Mouse (Mus musculus) right cerebral cortex, adult 18-20 months (tissue): ENCODE results near the gene Hgd.

Experiments used
- DNase-seq: peaks from one replicate; pipeline ENCODE4 v3.0.0; 2022; ENCODE audit warnings: mixed read lengths

Gene Hgd

GRCm38 (mm10) chr16:37579994-37580393 is at the start of gene Hgd:
Hgd (plus strand) TSS chr16:37580153.
- no peak for DNase-seq

GRCm38 (mm10) chr16:37530170-37530569 is 49.8 kb upstream of the Hgd start:
- no peak for DNase-seq

- no peak for DNase-seq
Observed at GRCm38 (mm10) chr16:37532046-37532445, 47.9 kb upstream of the Hgd start.

- no peak for DNase-seq
Observed at GRCm38 (mm10) chr16:37533369-37534068, 46.4 kb upstream of the Hgd start.

- no peak for DNase-seq
Observed at GRCm38 (mm10) chr16:37539240-37539610, 40.7 kb upstream of the Hgd start.

- peak; percentile 99 for DNase-seq
Observed at GRCm38 (mm10) chr16:37539611-37540580, 40.1 kb upstream of the Hgd start, which contains the start of the genes Gtf2e1 and Rabl3. Gtf2e1 (minus strand) TSS chr16:37539789. Rabl3 (plus strand) TSS chr16:37539885.

GRCm38 (mm10) chr16:37540776-37541175 is 39.2 kb upstream of the Hgd start:
- no peak for DNase-seq

GRCm38 (mm10) chr16:37546312-37546711 is 33.6 kb upstream of the Hgd start:
- no peak for DNase-seq

- no peak for DNase-seq
Observed at GRCm38 (mm10) chr16:37550266-37550665, 29.7 kb upstream of the Hgd start.

GRCm38 (mm10) chr16:37550981-37551380 is 29.0 kb upstream of the Hgd start:
- DNase-seq, result no peak

GRCm38 (mm10) chr16:37552824-37553223 is 27.1 kb upstream of the Hgd start:
- DNase-seq, result no peak

- no peak for DNase-seq
Observed at GRCm38 (mm10) chr16:37562414-37562813, 17.5 kb upstream of the Hgd start.

GRCm38 (mm10) chr16:37562961-37563360 is 17.0 kb upstream of the Hgd start:
- no peak for DNase-seq

GRCm38 (mm10) chr16:37565117-37565516 is 14.8 kb upstream of the Hgd start:
- DNase-seq, result no peak

GRCm38 (mm10) chr16:37566107-37566506 is 13.8 kb upstream of the Hgd start:
- DNase-seq, result no peak

- no peak for DNase-seq
Observed at GRCm38 (mm10) chr16:37567113-37568050, 12.6 kb upstream of the Hgd start.

GRCm38 (mm10) chr16:37571554-37571953 is 8.4 kb upstream of the Hgd start:
- DNase-seq, result no peak

- DNase-seq, result no peak
Observed at GRCm38 (mm10) chr16:37572117-37572754, 7.7 kb upstream of the Hgd start.

- DNase-seq, result no peak
Observed at GRCm38 (mm10) chr16:37573061-37573460, 6.9 kb upstream of the Hgd start.

GRCm38 (mm10) chr16:37575325-37575724 is 4.6 kb upstream of the Hgd start:
- no peak for DNase-seq

- no peak for DNase-seq
Observed at GRCm38 (mm10) chr16:37579591-37579990, 362 bp upstream of the Hgd start.

- no peak for DNase-seq
Observed at GRCm38 (mm10) chr16:37580651-37581050, 698 bp downstream of the Hgd start.
